Mouse (Mus musculus) liver, embryonic 14.5 days (tissue): ENCODE measurements around the gene Plaur.

Source experiments
- CTCF ChIP-seq: IDR thresholded peaks from 2 replicates; pipeline ENCODE4 v1.5.1; 2016; ENCODE audit warnings: antibody characterized with exemption, low read depth, control low read depth
- EP300 ChIP-seq: IDR thresholded peaks from 2 replicates; pipeline ENCODE4 v1.6.1; 2016; ENCODE audit warnings: antibody characterized with exemption, low read depth

DNA sequence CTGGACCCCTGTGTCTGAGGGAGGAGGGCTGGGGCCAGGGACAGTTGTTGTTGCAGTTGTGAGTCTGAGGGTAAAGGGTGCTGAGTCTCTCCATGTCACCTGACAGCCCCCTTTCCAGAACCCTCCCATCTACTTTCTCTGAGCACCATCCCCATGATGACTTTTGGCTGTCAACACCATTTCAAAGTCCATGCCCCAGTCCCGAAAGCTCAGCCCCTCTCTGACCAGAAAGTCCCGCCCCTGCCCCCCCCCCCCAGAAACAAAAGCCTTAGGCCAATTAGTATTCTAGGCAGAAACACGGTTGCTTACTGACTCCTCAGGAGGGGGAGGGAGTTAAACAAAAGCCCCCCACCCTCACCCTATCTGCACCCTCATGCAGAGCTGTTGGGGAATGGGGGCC, 25.1 kb downstream of the Plaur start:
- no peak for TF ChIP-seq CTCF
- no peak for TF ChIP-seq EP300
